Mouse (Mus musculus): ENCODE data around the gene Vangl1. TPM values are rescaled to one million over a fixed set of nuclear protein-coding genes. Genes with fewer than 3 reads are reported as not detected.
A peak's percentile ranks its signal among the peaks of the same experiment; 100 is the strongest.

Vangl1 gene
- total RNA-seq, 2 experiments from 2014 or later: 10.8 to 14.2 TPM

DNA sequence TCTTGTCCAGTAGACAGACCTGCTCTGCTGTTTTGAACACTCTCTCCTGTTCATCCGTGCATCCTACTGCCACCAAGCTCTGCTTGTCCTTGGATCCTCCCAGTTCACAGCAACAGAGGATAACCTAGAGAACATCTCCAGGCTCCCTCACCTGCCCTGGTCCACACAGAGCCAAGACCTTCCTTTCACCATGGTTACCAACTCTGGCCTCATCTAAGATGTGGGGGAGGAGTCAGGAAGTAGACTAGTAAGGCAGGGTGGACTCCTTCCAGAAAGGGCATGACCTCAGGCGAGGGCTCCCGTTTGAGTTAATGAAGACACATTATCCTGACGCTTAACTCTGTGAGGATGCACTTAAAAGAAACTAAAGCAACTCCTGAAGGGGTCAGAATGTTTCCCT, 4.5 kb downstream of the Vangl1 start:
- intact Hi-C loops (cut with DNase I): loop anchor here (5.0 kb wide), 2 partner anchors 33 to 43 kb away; no protein-coding TSS in a partner anchor
- DNase-seq: no peak

DNA sequence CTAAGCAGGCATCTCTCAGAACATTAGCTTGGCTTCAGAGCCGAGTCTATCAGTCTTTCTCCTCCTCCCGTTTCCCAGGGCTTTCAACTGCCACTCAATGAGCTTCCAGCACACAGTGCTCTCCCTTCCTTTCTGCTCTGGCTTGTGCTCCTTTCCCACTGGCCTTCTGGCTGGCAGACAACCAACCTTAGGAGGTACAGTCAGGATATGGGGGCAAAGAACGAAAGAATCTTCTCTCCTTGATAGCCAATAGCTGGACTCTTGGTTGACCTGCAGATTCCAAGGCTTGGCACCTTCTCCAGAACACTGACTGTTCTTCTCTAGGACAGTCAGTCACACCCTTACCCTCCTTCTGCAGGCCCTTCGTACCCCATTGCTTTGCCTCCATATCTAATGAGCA, 5.3 kb downstream of the Vangl1 start:
- DNase-seq: no peak
- intact Hi-C loops (cut with DNase I): loop anchor here (5.0 kb wide), 1 partner anchor 42 kb away; no protein-coding TSS in a partner anchor

DNA sequence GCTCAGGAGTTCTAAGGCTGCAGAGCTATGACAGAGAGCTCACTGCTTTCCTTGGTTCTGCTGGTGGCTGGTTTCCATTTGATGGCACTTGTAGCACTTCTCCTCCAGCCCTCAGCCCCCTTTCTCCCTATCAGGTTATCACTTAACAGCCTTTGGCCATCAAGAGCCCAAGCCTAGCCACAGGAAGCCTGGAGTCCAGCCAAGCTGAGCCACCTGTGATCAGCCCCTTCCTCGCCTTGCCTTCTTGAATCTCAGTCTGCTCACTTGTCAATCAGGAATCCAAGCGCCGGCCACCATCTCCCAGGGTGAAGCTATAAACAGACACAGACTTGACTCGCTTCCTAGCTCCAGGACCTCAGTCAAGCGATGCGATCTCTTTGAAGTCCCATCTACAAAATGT, 6.0 kb downstream of the Vangl1 start:
- DNase-seq: no peak
- intact Hi-C loops (cut with DNase I): loop anchor here (5.0 kb wide), 1 partner anchor 41 kb away; no protein-coding TSS in a partner anchor

DNA sequence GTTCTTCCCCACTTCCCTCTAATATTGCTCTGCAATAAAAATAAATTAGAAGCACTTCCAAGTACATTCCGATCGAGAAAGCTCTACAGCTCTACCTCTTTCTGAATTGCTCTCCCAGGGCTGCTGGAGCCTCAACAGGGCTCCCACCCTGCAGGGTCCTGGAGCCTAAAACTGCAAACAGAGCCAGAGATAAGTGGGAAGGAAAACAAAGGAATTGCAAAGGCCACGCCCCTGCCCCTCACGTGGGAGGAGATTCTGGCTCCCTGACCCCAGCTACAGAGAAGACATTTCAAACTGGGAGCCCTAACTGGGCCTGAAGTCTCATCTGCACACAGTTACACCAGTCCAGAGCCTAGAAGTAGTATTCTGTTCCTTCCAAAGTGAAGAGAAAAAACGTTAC, 6.7 kb downstream of the Vangl1 start:
- no peak for DNase-seq
- intact Hi-C loops (cut with DNase I): loop anchor here (5.0 kb wide), 1 partner anchor 40 kb away; no protein-coding TSS in a partner anchor

DNA sequence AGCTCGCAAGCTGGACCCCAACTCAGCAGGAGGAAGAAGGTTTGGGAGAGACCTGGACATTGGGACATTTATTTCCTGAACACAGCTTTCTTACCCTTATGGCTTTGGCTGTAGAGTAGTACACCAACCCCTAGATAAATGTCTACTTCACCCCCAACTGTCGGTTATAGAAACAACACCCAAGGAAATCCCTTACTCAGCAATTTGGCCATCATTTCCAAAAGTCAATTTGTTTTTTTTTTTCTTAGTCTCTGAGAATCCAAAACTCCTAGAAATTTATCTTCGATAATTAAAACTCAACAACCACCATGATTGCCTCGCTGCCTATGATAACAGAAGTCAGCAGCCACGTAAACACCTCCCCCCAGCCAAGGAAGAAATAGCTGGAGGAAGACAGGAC, 7.3 kb downstream of the Vangl1 start:
- no peak for DNase-seq
- intact Hi-C loops (cut with DNase I): loop anchor here (5.0 kb wide), 1 partner anchor 40 kb away; no protein-coding TSS in a partner anchor

DNA sequence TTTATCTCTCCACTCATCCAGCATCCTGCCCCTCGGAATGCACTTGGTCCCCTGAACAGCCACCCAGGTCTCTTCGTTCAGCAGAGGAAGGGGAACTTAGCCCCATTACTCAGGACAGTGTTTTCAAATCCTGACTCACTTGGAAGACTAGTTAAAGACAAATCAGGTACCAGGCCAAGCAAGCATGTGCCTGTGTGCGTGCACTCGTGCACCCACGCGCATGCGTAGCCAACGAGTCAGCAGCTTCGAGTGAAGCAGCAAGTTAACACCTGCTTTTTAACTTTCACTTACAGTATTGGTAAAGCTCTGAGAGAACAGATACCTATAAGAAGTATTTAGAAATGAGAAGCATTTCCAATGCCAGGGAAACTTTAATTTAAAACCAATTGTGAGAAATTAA, 8.3 kb downstream of the Vangl1 start:
- intact Hi-C loops (cut with DNase I): loop anchor here (5.0 kb wide), 1 partner anchor 39 kb away; no protein-coding TSS in a partner anchor
- no peak for DNase-seq

DNA sequence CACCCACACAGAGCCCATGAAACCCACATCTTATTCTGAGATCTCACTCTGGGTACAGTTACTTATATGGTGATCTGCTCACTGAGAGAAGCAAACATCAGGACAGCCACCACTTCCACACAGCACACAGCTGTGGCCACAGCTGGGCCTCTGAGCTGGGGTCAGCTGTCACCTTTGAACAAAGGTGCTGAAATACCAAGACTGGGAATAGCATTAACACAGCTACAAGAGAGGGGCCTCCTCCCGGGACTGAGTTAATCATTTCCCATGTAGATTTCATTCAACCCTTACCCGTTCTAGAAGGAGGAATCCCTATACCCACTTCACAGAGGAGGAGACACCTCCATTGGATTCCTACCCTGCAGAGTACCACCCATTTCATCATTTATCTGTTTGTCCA, 8.7 kb downstream of the Vangl1 start:
- DNase-seq: no peak
- intact Hi-C loops (cut with DNase I): loop anchor here (5.0 kb wide), 1 partner anchor 38 kb away; no protein-coding TSS in a partner anchor

DNA sequence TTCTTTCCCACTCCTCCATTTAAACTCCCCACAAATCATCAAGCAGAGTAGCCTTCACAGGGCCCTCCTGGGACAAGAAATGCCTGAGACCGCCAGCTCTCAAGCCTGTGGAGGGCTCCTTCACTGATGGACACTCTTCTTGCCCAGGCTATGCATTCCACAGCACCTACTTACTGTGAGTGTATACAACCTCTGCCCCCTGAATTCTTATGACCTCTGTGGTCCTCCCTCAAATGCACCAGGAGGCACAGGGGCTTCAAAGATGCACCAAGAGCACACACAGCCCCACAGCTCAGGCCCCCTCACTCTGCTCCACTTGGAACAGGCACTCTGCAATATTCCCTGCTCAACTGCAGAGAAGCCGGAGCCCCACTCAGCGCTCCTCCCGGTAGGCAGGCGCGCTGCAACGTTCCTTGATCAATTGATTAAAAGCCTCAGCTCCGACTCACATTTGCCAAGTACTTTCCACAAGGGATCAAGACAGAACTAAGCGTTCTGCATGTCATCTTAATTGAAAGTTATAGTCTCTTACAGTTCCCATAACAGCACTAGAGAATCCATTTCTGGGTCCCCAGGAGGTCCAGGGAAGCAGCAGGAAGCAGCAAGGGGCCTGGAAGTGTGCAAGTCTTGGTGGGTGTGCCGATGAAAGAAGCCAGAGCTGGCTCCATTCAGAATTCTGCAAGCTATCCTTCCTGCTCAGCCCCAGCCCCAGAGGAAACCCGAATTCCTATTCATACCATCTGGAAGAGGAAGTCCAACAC, 10.0 kb downstream of the Vangl1 start:
- DNase-seq: no peak
- intact Hi-C loops (cut with DNase I): loop anchor here (5.0 kb wide), 1 partner anchor 37 kb away; no protein-coding TSS in a partner anchor

DNA sequence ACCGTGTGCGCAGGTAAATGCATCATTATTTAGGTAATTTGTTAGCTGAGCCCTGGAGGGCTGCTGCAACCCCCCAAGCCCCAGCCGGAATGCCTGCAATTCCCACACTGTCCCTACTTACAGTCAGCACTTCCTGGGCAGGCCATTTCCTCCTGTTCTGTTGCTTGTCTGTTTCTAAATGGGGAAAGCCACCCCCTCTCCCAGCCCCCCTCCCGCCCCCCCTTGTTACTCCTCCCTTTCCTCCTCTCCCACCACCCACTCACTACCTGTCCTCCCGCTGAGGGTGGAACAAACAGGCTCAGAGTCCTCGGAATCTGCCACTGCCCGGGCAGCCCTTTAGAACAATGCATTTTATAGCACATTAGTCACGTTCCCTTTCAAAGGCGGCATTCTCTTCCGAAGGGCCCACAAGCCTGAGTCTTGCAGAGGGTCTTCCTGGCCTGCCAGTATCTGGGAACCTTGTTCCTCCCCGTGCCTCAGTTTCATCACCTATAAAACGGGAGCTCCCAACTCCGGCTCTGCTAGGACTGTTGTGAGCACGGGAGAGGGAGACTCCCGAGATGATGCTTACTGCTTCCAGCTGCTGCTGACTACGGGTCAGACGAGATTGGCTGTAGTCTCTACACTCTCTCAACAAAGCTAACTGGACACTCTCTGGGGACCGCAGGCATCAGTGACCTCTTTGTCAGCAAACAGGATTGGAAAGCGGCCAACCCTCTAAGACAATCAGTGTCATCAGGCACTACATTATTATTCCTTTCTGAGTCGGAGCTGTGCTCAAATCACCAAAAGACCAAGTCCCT, 10.8 kb downstream of the Vangl1 start:
- peak in 1 of 2 experiments; percentile 37 for DNase-seq
- intact Hi-C loops (cut with DNase I): no loop called here

DNA sequence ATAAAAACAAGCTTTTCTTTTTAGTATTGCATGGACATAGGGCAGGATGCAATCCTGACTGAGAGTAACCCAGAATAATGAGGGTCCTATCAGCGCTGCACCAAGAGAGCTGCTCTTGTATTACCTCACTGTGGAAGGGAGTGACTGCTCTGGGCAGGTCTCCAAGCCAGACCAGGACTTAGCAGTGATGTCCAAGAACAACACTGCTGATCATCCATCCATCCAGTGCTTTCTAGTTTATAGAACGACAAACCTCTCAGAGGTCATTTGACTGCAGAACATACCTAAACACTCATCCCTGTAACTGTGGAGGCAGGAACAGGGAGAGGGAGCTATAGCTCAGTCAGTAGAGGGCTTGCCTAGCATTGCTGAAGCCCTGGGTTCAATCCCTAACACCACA, 11.9 kb downstream of the Vangl1 start:
- DNase-seq: peak; percentile 42 to 50
- intact Hi-C loops (cut with DNase I): no loop called here

DNA sequence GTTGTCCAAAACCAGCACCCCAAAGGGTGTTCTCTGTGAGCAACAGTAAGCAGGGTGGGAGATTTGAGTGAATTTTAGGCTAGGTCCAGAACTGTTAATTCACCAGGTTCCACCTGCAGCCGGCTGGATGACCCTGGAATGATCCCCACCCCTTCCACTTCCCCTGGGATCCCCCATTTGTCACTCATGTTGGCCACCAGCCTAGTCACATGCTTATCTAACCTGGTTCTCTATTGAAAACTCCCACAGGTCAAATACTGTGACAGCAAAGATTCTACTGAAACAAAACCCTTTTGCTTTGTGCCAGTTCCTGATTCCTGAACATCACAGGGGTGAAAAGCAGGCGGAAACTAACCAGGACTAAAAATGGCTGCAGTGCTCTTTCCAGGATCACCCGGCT, 12.9 kb downstream of the Vangl1 start:
- DNase-seq: no peak
- intact Hi-C loops (cut with DNase I): no loop called here

DNA sequence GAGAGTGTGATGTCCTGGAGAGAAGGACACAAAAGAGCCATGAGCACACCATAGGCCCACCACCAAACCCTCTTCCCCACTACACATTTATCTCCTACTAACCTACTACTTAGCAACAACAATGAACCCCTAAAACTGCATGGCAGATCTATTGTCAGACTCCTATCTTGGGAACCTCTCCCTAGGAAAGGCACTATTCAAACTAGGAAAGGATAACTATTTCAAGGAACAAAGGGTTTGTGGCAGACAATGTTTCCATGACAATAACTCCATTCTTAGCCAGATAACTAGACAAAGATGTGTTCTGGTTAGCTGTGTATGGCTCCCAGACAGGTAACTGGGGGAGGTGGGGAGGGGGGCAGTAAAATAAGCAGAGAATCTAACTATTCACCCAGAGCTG, 13.9 kb downstream of the Vangl1 start:
- intact Hi-C loops (cut with DNase I): no loop called here
- DNase-seq: no peak

DNA sequence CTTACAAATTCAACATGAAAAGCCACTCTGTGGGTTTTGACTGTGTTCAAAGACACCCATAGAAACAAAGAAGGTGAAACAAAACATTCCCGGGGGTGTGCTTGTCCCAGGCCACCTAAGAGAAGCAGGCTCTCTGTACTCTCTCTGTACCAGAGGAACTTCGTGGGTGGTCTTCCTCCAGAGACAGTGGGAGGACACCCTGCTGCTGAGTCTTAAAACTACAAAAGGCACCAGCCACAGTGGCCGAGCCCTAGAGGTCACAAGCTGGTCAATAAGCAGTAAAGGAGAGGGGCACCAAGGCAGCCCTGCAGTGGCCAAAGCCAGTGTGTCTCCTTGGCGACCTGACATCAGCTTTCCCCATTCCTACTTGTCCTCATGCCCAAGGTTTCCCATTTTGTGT, 14.5 kb downstream of the Vangl1 start:
- intact Hi-C loops (cut with DNase I): no loop called here

DNA sequence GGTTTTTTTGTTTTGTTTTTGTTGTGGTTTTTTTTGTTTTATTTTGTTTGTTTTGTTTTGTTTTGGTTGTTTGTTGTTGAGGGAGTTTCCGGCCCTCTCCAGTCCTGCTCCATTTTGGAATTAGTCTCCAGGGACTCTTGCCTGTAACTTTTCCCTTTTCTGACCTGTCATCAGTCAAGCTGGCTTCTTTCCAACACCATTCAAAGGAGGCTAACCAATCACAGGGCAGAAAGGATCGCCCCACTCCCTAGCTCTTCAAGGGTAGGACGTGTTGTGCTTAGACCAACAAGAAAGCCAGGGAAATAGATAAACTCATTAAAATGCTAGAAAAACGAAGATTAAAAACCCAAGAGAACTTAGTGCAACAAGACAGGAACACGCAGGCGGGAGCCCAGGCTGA, 15.5 kb downstream of the Vangl1 start:
- intact Hi-C loops (cut with DNase I): no loop called here
- no peak for DNase-seq

More for the DNA sequence above, 14.5 kb downstream of the Vangl1 start:
- no peak for DNase-seq

DNA sequence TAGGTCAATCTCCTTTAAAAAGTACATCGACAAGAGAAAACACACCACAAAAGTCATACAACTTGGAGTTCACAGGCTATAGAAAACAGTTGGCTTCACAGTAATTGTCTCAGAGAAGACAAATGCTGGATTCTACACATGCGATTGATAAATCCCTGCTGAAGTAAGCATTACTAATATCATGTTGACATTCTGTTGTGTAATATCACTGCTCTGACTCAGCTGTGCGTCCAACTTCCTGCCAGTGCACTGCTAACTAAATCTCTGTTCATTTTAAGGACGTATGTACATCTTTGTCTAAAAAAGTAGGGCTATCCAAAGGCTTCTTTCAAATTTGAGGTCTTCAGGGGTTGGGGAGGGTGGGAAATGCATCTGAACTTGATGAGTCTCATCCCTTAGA, 17.1 kb downstream of the Vangl1 start:
- DNase-seq: no peak
- intact Hi-C loops (cut with DNase I): no loop called here

DNA sequence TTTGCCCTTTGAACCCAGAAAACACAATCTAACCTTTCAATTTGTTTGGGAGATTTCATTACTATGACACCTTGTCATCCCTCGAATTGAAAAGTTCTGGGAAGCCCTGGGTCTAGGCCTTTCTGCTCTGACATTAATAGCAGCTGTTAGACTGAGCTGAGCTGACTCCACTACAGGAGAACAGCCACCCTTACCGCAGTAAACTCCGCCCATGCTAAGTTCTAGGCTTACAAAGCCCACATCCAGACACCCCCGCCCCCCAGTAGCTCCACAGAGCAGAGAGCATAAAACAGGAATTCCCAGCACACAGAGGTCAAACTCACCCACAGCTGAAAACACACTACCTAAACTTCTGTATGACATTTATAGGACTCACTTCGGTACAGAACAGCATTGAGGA, 19.8 kb downstream of the Vangl1 start:
- no peak for DNase-seq
- intact Hi-C loops (cut with DNase I): no loop called here

DNA sequence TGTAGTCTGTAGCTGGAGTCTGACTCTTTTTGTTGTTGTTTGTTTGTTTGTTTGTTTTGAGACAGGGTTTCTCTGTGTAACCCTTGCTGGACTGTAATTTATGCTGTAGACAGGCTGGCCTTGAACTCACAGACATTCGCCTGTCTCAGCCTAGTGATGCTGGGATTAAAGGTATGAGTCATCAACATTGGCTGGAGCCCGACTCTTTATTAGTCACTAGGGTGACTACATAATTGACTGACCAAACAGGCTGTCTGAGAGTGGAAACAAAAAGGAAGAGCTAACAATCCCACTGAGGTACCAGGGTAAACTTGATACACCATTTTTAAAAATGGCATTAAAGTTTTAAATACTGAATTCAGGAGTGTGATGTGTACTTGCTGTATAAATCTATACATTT, 21.9 kb downstream of the Vangl1 start:
- DNase-seq: no peak
- intact Hi-C loops (cut with DNase I): no loop called here

DNA sequence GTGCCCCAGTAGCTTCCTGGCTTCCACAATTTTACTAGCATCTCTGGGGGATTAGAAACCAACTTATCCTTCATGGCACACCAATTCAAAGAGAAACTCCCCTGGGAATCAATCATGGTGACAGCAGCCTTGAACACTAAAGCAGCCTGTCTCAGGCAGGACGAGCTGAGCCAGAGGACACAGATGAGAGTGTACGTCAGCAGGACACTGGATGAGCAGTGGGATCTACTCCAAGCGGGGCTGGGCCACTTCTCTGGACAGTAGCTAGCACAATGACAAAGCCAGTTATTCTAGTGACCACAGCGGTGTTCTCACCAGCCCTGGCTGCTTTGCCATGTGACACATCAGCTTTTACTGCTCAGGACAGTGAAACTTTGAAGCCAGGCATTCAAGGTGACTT, 23.3 kb downstream of the Vangl1 start:
- intact Hi-C loops (cut with DNase I): no loop called here

DNA sequence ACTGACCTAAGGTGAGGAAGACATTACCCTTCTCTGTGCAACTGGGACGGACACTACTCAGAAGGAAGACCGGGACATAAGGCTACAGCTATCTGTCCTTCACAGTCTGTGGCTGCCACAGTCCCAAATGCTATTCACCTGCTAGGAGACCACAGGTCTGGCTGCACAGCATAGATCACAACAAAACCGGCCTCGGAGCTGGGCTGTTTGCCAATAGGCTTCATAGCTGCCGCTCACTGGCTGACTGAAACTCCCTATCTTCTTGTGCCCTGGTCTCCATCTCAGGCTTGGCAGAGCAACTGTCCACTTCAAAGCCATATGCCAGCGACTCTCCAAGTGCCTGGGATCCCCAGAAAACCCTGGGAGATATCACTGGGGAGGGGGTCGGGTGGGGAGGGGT, 23.7 kb downstream of the Vangl1 start:
- peak; percentile 49 to 53 for DNase-seq
- intact Hi-C loops (cut with DNase I): no loop called here

More for the DNA sequence above, 23.3 kb downstream of the Vangl1 start:
- DNase-seq: no peak

DNA sequence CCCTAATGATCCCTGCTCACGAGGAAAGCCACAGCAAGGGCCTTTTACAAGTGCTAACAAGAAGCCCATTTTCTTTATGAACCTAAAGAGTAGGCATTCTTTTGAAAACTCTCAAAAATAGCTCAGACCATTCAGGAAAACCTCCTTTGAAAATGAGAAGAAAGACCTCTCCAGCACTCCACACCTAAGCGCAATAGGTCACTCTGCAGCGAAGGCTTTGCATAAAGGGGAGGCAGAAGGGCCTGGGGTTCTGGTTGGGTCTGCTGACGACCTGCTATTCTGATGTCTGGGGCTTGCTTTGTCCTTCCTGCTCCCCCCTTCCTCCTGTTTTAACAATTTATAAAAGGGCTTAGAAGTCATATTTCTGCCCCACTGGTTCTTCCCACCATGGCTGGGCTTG, 24.6 kb downstream of the Vangl1 start:
- DNase-seq: no peak
- intact Hi-C loops (cut with DNase I): no loop called here

DNA sequence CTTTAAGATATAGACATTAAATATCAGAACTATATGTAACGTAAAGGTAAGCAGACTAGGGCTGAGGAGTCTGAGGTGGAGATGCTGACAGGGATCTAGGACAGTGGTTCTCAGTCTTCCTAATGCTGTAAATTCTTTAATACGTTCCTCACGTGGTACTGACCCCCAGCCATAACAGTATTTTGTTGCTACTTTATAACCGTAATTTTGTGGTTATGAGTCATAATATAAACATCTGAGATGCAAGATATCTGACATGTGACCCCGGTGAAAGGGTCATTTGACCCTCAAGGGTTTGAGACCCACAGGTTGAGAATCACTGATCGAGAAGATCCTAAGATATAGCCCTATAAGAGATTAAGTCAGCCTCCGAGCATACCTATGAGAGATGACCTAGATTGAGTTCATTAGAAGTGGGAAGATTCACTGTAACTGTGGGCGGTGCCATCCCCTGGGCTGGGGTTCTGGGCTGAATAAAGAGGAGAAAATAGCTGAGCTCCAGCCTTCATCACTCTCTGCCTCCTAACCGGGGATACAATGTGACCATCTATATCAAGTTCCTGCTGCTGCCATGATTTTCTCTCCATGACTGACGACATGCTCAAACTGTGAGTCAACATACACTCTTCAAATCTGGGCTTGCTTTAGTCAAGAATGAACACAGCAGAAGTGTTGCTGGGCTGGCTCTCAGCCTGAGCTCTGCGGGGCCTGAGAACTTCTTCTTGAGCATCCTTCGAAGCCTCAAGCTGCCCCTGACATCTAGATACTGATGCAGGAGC, 26.5 kb downstream of the Vangl1 start:
- intact Hi-C loops (cut with DNase I): no loop called here

More for the DNA sequence above, 26.5 kb downstream of the Vangl1 start:
- DNase-seq: no peak

Data from heart, postnatal 36 days (tissue).